Mouse (Mus musculus) c-Kit-positive CD71-positive TER-119-negative erythroid progenitor cells, embryonic 14.5 days (primary cell): ENCODE measurements at regions not wholly inside any gene's neighbourhood (a gene's known extent, or its start where the extent isn't known, plus 50 kb on each side); places are given as distances from the start of the nearest gene placed in this dataset.
"Not testable (repeated sequence)": the region's sequence is repeated elsewhere in the genome, so short reads cannot be mapped to it uniquely, and the experiment has no call there.

Source experiments
- DNase-seq: peaks from one replicate; pipeline ENCODE4 v3.0.0-alpha.2; 2013; ENCODE audit warnings: low read depth

DNA sequence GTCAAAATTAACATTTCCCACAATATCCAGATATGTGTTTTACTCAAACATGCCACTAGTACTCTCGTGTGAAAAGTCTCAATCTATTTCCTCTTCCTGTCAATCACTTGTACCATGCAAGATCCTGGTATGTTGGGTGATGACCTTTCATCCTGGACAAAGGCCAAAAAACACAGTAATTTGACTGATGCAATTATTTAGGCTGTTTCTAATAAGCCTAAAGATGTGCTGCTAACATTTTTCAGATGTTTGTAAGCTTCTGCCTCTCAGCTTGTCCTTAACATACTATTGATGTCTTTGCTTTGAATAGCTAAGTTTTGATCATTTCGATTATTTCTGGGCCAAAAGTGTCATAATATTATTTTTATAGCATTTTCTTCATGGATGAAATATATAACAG is 418.4 kb upstream of the Arrdc4 start:
- no peak for DNase-seq

GRCm38 (mm10) chr7:69161916-69162315 is 412.9 kb upstream of the Arrdc4 start:
- no peak for DNase-seq

DNA sequence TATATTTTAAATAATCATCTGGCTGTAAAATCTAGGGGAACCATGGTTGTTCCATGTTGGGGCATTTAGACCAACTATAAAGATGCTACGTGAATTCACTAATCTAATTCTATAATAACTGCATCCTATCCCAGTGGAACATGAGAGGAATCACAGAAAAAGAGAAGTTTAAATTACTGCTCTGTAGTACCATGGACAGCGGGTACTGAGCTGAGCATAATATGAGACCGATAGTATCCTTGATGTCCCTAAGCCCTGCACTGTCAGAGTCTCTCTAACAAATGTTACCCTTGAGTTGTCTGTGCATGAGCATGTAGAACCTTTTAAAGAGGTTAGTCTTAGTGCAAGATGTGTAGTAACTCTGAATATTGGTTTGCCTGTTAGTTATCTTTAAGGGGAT is 393.3 kb upstream of the Arrdc4 start:
- DNase-seq, result no peak

GRCm38 (mm10) chr7:69133441-69133840 is 384.4 kb upstream of the Arrdc4 start:
- DNase-seq, result no peak

DNA sequence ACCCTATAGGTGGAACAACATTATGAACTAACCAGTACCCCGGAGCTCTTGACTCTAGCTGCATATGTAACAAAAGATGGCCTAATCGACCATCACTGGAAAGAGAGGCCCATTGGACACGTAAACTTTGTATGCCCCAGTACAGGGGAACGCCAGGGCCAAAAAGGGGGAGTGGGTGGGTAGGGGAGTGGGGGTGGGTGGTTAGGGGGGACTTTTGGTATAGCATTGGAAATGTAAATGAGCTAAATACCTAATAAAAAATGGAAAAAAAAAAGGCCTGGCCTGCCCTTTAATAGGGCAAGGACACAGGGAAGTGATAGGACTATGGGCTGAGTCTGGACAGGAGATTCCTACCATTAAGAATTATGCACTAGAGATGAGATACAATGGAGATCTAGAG is 352.7 kb upstream of the Arrdc4 start:
- DNase-seq, result not testable (repeated sequence)

DNA sequence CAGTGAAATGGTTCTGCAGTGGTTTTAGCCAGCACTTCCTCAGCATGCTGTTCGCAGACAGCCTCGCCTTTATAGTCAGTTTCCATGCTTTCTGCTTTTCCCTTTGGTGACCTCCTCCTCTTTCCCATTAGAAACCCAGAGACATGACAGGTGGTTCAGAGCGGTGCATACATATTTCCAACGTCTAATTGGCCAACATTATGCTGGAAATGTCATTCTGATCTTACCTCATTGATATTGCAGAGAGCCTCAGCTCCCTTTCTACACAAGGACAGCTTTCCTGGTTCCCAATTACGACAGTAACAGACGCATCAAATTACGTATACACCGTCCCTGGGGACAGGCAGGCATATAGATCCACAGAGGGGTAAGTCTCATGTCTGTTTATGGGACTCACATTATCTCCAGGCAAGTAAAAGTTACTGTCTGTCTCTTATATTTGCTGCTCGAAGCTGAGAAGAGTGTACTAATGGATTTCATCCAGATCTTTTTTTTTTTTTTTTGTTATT is 348.6 kb upstream of the Arrdc4 start:
- DNase-seq, result no peak

DNA sequence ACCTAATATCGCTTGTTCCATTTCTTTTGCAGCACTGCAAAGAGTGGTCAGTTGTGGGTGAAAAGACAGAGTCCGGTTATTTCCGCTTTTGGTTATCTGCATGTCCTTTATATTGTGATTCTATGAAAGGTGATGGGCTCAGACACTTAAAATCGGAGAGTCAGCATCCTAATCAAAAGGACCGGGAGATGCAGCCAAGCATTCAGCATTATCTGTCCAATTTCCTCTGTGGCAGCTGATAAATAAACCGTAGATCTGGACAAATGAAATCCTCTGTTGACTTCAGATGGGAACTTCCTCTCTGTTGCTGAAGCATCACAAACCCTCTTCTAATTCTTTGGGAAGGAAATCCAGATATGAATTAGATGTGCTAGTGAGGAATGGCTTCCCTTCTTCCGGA is 325.7 kb upstream of the Arrdc4 start:
- no peak for DNase-seq

DNA sequence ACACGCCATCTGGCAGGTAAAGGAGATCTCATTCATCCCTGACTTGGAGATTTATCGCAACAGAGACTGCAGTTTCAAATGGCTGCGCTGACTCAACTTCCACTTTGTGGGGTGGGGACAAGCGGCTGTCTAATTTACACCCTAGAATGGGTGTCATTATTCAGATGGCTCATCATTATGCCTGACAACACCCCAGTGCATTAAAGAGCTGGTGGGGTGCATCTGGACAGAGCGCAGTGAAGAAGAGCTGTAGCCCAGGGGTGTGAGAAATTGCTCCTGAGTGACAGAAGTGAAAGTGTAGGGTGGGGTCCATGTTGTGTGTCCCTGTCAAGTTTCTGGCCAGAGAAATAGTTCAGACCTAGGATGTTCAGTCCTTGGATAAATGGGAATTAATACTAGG is 314.0 kb upstream of the Arrdc4 start:
- DNase-seq, result no peak

GRCm38 (mm10) chr7:69062506-69062905 is 313.5 kb upstream of the Arrdc4 start:
- no peak for DNase-seq

- no peak for DNase-seq
These were observed 313.1 kb upstream of the Arrdc4 start for GRCm38 (mm10) chr7:69062094-69062493.

- no peak for DNase-seq
These were observed 312.2 kb upstream of the Arrdc4 start for GRCm38 (mm10) chr7:69061242-69061641.

DNA sequence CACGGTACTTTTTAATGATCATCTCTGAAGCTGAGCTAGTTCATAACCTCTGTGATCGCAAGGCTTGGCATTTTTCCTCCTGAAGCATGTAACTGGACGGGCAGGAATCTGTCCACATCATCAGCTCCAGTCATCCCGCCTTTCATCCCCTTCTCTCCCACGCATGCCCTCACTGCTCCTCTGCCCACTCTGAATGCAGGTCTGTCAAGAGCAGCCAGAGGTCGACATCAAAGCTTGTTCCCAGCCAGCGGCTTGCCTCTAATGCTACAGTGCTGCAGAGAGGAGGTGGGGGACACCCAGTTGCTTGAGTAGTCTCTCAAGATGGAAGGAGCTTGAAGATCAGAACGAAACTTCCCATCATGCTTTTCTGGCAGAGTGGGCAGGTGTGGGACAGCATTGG is 267.5 kb upstream of the Arrdc4 start:
- no peak for DNase-seq

- DNase-seq, result no peak
These were observed 266.0 kb upstream of the Arrdc4 start for GRCm38 (mm10) chr7:69015047-69015446.

- DNase-seq, result no peak
These were observed 258.2 kb upstream of the Arrdc4 start for GRCm38 (mm10) chr7:69007237-69007636.

- DNase-seq, result no peak
These were observed 239.0 kb upstream of the Arrdc4 start for GRCm38 (mm10) chr7:68988061-68988460.

GRCm38 (mm10) chr7:68983937-68984336 is 234.9 kb upstream of the Arrdc4 start:
- DNase-seq, result no peak

GRCm38 (mm10) chr7:68982914-68983502 is 234.0 kb upstream of the Arrdc4 start:
- no peak for DNase-seq

GRCm38 (mm10) chr7:68978576-68978975 is 229.5 kb upstream of the Arrdc4 start:
- DNase-seq, result no peak

DNA sequence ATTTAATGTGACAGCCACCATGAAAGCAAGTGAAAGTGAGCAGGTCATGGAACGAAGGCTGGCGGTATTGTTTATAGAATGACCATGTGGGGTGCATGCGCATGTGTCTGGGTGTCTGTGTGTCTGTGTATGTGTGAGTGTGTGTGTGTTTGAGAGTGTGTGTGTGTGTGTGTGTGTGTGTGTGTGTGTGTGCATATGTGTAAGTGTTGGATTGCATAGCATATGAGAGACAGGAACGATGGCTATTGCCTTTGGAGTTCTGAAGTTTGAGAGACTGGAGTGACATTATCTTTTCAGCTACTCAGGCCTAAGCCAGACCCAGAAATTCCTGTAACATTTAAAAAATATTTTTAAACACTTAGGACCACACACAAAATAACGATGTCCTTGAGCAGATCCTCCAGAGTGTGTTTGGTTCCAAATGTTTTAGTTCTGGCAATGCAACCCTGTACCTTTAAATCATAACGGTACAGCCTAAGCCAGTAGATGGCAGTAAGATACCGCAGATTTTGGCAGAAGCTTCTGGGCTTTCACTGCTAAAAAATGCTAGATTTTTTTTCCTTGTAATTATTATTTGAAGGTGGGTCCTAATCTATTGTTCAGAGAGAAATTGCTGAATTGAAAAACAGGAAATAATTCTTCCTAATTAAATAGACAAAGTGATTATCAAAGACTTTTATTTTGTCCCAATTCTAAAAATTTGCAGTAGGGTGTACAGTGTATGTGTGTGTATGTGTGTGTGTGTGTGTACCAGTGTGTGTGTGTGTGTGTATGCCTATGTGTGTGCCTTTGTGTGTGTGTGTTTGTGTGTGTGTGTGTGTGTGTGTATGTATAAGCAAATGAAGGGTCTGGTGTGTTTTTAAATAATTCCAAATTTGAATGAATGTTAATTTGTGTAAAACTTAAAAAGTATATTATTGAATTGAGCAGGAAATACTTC is 228.0 kb upstream of the Arrdc4 start:
- DNase-seq, result no peak

- no peak for DNase-seq
These were observed 226.9 kb upstream of the Arrdc4 start for GRCm38 (mm10) chr7:68975956-68976355.

DNA sequence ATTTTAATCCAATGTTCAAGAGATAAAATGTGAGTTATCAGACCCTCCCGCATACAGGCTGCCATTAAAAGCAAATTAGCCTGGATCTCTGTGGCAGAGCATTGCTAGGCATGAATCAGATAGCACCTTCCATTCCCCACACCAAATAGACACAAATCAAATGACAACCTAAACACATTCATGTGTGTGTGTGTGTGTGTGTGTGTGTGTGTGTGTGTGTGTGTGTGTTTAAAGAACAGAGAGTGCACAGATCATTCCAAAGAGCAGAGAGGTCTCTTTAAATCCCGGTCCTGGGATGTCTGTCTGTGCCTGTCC is 226.5 kb upstream of the Arrdc4 start:
- DNase-seq, result no peak

DNA sequence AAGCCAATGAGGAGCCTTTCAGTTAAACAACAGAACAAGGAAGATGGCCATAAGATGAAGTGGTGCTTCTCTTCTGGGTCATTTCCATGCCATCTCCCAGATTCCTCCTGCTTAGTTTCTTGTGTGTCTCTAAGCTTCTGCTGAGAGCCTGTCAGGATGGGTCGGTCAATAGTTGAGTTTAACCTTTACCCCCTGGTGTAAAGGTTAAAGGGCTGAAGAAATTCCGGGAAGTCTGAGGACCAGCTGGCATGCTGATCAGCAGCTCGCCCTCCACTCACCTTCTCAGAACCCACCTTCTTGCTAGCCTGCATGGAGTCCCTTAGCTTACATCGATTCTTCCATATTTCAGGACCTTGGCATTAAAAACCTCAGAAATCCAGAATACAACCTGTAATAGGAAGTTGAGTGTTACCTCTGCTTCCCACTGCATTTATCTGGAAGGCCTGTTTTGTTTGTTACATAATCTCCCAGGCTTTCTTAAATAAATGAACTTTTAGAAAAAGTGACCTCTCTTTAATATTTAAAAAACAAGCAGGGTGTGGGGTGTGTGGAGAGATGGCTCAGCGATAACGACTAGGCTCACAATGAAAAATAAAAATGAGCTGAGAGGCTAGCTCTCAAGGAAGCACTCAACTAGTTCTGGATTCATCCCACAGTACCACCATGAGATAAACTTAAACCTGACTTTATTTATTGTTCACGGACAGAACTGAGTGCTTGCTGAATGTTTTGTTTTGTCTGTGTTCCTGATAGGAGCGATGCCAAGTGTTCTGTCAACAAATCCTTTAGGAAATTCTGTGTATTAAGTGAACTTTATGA is 225.9 kb upstream of the Arrdc4 start:
- DNase-seq, result no peak
